Mouse (Mus musculus) liver, embryonic 18 days (tissue): Measurements from ENCODE around the gene Cyp27b1. TPM values are rescaled to one million over a fixed set of nuclear protein-coding genes. Genes with fewer than 3 reads are reported as not detected.

Source experiments
- polyA plus RNA-seq: library from polyadenylated mRNA; depleted of rRNA; stranded (reverse); fragments of >200 nt; gene quantifications from 2 replicates; pipeline ENCODE4 v1.2.3, GENCODE M21; 2012; rRNA removed

Cyp27b1 gene
- 0.08 and 0.10 TPM in 2 replicates for polyA plus RNA-seq

GRCm38 (mm10) chr10:127047954-127048353 lies at the start of gene Cyp27b1:
TSS of gene Cyp27b1 (plus strand) at chr10:127048250.

GRCm38 (mm10) chr10:127000529-127000928 lies 47.5 kb upstream of the Cyp27b1 start, which contains the start of gene Avil:
TSS of gene Avil (plus strand) at chr10:127000709.

GRCm38 (mm10) chr10:127030336-127031296 lies 17.4 kb upstream of the Cyp27b1 start, which contains the start of gene Tsfm:
TSS of gene Tsfm (minus strand) at chr10:127030840.

GRCm38 (mm10) chr10:127041274-127041766 lies 6.7 kb upstream of the Cyp27b1 start, which contains the start of the genes Mettl1 and Eef1akmt3:
TSS of gene Mettl1 (plus strand) at chr10:127041414.
TSS of gene Eef1akmt3 (minus strand) at chr10:127041513.

GRCm38 (mm10) chr10:127059968-127060916 lies 12.2 kb downstream of the Cyp27b1 start, which contains the start of gene March9:
TSS of gene March9 (minus strand) at chr10:127060184.

GRCm38 (mm10) chr10:127063239-127063872 lies 15.3 kb downstream of the Cyp27b1 start, which contains the start of gene Cdk4:
TSS of gene Cdk4 (plus strand) at chr10:127063534.

GRCm38 (mm10) chr10:127070190-127071121 lies 22.4 kb downstream of the Cyp27b1 start, which contains the start of gene Tspan31:
TSS of gene Tspan31 (minus strand) at chr10:127070264.

GRCm38 (mm10) chr10:127075080-127075479 lies 27.0 kb downstream of the Cyp27b1 start, which contains the start of gene Agap2:
TSS of gene Agap2 (plus strand) at chr10:127075284.

Other genes starting within 250 kb of the Cyp27b1 start
- 4.3 and 5.2 TPM in 2 replicates for gene Atp23, start 146.9 kb upstream of the Cyp27b1 start, polyA plus RNA-seq
- 19.6 and 22.6 TPM in 2 replicates for gene Ctdsp2, start 69.5 kb upstream of the Cyp27b1 start, polyA plus RNA-seq
- 0.02 TPM in 2 replicates for gene Avil, start 47.5 kb upstream of the Cyp27b1 start, polyA plus RNA-seq
- 20.5 and 23.7 TPM in 2 replicates for gene Tsfm, start 17.4 kb upstream of the Cyp27b1 start, polyA plus RNA-seq
- gene Mettl1, start 6.8 kb upstream of the Cyp27b1 start, polyA plus RNA-seq: 11.1 and 12.2 TPM in 2 replicates
- gene Eef1akmt3, start 6.7 kb upstream of the Cyp27b1 start, polyA plus RNA-seq: 0.41 and 0.49 TPM in 2 replicates
- gene March9, start 11.9 kb downstream of the Cyp27b1 start, polyA plus RNA-seq: 0.23 and 0.24 TPM in 2 replicates
- 175 and 191 TPM in 2 replicates for gene Cdk4, start 15.3 kb downstream of the Cyp27b1 start, polyA plus RNA-seq
- 73.1 and 76.9 TPM in 2 replicates for gene Tspan31, start 22.0 kb downstream of the Cyp27b1 start, polyA plus RNA-seq
- 2.3 and 3.2 TPM in 2 replicates for gene Agap2, start 27.0 kb downstream of the Cyp27b1 start, polyA plus RNA-seq
- gene Os9, start 72.9 kb downstream of the Cyp27b1 start, polyA plus RNA-seq: 48.7 and 52.7 TPM in 2 replicates
- gene B4galnt1, start 117.0 kb downstream of the Cyp27b1 start, polyA plus RNA-seq: 21.1 and 27.0 TPM in 2 replicates
- gene Slc26a10, start 132.4 kb downstream of the Cyp27b1 start, polyA plus RNA-seq: 3.8 and 4.2 TPM in 2 replicates
- gene Arhgef25, start 141.8 kb downstream of the Cyp27b1 start, polyA plus RNA-seq: 5.2 and 6.2 TPM in 2 replicates
- 25.7 and 36.5 TPM in 2 replicates for gene Dtx3, start 147.5 kb downstream of the Cyp27b1 start, polyA plus RNA-seq
- gene Pip4k2c, start 163.3 kb downstream of the Cyp27b1 start, polyA plus RNA-seq: 15.5 and 18.1 TPM in 2 replicates
- 0.13 TPM in 2 replicates for gene Kif5a, start 215.1 kb downstream of the Cyp27b1 start, polyA plus RNA-seq
- gene Dctn2, start 218.1 kb downstream of the Cyp27b1 start, polyA plus RNA-seq: 57.1 and 59.5 TPM in 2 replicates
- gene Mbd6, start 240.8 kb downstream of the Cyp27b1 start, polyA plus RNA-seq: 6.1 and 8.2 TPM in 2 replicates